Mouse (Mus musculus) thymus, adult 18-20 months (tissue): Measurements from ENCODE around the gene Itch.
"Not testable (repeated sequence)": the region's sequence is repeated elsewhere in the genome, so short reads cannot be mapped to it uniquely, and the experiment has no call there.

ENCODE experiments used
- DNase-seq, 2 experiments: peaks; one replicate each; pipeline ENCODE4 v3.0.0; 2022; ENCODE audit warnings: mixed read lengths in 2 of 2

Gene Itch

DNA sequence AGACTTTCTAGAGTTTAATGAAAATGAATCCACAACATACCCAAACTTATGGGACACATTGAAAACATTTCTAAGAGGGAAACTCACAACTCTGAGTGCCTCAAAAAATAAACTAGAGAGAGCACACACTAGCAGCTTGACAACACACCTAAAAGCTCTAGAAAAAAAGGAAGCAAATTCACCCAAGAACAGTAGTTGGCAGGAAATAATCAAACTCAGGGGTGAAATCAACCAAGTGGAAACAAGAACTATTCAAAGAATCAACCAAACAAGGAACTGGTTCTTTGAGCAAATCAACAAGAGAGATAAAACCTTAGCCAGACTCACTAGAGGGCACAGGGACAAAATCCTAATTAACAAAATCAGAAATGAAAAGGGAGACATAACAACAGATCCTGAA lies 16.0 kb downstream of the Itch start:
- DNase-seq, result not testable (repeated sequence)

DNA sequence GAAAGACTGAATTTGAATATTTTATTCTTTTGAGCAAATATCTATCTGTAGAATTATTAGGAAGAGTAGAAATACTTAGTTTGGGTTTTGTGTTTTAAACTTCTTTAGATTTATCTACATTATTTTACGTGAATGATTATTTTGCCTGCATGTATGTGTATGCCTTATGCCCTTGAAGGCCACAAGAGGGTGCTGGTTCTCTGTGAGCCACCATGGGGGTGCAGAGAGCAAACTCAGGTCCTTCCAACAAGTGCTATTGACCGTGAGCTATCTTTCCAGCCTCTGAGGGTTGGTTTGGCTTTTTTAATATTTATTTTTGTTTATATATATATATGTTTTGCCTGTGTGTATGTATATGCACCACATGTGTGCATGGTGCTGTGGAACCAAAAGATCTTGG lies 74.1 kb downstream of the Itch start:
- no peak for DNase-seq

DNA sequence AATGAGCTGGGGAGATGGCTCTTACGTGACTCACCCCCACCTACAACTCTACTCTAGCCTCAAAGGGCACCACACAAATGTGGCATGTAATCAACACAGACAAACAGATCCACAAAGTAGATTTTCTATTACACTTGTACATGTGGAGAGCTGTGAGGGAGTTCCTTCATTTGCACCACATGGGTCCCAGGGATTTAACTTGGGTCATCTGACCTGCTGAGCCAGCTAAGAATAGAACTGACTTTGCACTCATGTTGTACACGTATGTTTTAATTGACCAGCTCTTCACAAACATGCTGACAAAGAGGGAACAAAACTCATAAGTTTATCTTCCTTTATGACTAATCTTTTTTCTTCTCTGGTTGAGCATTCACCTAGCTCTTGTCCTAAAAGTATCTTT lies 89.8 kb downstream of the Itch start:
- no peak for DNase-seq

DNA sequence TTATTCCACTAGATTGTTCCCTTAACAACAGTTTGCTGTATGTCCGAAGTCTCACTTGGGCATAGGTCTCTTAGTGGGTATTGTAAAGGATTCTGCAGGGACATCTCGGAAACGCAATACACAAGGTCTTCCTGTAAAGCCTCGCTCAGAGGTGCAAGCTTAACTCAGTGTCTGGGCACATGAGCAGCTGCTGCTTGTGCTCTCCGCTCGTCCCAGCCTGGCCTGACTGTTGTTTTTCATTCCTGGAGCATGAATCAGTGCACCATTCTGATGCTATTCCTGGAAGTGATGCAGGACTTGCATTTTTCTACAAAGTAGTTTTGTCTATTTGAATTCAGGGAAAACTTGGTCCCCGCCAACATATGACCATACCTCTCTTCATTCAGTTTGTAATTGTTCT lies 91.4 kb downstream of the Itch start:
- no peak for DNase-seq

- no peak for DNase-seq
These were observed 102.5 kb downstream of the Itch start for GRCm38 (mm10) chr2:155235746-155236361.

- peak; percentile 91 to 93 for DNase-seq
These were observed 103.2 kb downstream of the Itch start, which contains the start of gene Dynlrb1 for GRCm38 (mm10) chr2:155236362-155236992. TSS of gene Dynlrb1 (plus strand) at chr2:155236533.

DNA sequence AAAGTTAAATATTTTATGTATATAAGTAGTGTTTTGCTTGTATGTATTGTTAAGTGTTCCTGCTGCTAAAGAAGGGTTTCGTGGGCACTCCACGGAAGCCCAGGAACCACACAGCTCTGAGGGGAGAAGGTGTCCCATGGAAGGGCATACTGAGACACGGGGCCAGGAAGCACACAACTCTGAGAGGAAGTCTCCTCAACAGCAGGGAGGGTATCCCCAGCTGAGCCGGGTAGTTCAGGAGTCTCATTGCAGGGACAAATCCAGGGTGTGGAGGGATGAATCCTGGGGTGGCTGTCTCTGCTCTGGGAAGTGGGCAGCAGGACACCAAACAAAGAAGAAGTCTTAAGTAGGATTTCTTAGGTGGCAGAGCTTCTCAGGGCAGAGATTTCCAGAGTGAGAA lies 104.0 kb downstream of the Itch start:
- DNase-seq, result no peak

GRCm38 (mm10) chr2:155240915-155241314 lies 107.6 kb downstream of the Itch start:
- DNase-seq, result peak; percentile 19 to 24

DNA sequence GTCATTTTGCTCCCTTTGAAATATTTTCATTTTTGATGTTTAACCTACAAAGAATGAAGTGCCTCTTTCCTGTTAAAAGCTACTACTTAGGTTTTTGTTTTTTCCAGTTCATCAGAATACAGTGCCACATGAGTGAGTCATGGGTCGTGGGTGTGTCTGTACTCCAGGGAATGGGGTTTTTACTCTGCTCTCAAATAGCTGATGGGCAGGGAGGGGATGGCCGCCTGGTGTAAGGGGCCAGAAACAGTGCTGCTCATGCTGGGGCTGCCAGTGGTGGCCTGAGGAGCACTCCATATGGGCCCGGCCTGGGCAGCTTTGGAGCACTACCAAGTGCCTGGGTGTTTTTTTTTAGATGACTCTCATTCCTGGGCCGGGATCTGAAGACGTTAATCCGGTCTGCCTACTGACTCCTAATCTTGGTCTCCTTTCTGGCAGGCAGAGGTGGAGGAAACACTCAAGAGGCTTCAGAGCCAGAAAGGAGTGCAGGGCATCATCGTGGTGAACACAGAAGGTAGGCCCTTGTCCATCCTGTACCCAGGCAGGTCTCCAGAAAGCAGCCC lies 109.1 kb downstream of the Itch start:
- no peak for DNase-seq

GRCm38 (mm10) chr2:155246231-155246630 lies 112.9 kb downstream of the Itch start:
- no peak for DNase-seq

DNA sequence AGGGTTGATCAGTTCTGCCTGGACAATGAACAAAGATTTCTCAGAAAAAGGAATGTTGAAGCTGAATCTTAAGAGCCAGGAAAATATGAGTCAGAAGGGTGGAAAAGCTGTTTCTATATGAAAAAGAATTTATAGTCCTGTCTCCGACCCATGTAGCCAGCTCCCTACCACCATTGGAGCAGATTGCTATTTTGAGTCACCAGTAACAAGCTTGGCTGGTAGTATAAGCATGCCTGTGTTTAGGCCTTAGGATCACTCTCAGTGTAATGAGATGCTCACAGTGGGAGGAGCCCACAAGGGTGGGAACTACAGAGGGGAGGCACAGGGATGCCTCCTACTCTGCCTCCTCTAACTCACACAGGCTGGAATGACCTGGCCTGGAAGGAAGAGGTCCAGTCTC lies 114.9 kb downstream of the Itch start:
- DNase-seq, result no peak

- DNase-seq, result no peak
These were observed 115.4 kb downstream of the Itch start for GRCm38 (mm10) chr2:155248718-155249117.

DNA sequence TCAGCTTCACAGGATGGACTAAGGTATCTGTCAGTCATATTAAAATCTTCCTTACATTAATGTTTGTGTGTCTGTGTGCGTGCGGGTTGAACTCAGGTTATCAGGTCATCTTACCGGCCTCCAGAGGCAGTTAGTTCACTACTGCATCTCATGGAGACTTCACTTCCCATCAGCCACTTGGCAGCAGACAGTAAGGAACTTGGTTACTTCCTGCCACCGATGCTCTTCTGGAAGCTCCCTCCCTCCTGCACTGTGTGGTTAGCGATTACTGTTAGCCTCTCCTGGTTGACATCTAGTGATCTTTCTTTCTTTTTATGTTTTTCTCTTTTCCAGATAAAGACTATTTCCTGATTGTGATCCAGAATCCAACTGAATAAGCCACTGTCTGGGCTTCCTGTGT lies 116.3 kb downstream of the Itch start:
- DNase-seq, result no peak

GRCm38 (mm10) chr2:155265526-155265925 lies 132.2 kb downstream of the Itch start:
- no peak for DNase-seq

GRCm38 (mm10) chr2:155266896-155267295 lies 133.6 kb downstream of the Itch start:
- no peak for DNase-seq

DNA sequence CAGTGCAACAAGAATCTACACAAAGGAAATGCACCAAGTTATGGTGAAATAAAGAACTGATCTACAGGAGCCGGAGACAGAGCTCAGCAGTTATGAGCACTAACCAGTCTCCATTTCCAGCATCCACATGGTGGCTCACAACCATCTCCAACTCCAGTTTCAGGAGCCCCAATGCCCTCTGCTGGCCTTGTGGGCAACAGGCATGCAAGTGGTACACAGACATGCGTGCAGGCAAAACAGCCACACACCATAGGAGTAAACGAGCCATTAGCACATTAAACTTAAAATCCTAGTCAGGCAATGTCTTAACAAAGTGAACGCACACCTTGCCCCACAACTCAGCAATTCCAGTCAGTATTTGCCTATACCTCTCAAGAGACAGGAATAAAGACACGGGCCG lies 138.6 kb downstream of the Itch start:
- no peak for DNase-seq

DNA sequence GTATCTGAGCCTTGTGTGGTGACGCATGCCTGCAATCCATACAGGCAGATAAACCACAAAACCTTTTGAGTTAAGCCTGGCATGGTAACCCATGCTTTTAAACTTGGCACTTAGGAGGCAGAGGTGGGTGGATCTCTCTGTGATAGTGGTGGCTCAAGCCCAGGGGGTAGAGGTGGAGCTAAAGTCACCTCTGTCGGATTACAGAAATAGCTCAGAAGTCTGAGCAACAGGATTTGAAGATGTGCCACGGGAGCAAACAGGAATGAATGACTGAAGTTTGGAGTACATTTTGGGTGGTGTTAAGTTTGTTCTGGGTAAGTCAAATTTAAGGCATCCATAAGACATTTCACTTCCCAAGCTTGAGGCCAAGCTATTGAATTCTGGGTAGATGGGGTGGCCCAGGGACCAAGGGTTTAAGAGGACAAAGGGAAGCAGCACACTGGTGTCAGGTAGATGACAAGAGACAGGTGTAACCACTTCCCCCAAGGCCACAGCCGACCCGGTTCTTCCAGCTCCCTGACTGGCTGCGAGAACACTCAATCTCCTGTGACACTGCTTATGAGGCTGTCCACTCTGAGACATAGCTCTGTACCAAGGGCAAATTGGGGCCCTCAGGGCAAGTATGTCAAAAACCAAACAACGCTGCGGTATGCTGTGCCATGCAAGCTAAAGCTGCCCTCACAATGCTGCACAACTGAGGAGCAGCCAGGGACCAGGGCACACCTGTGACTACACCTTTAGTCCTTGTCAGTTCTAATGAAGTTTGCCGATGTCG lies 139.3 kb downstream of the Itch start:
- DNase-seq, result no peak

GRCm38 (mm10) chr2:155273603-155274002 lies 140.3 kb downstream of the Itch start:
- DNase-seq, result no peak

GRCm38 (mm10) chr2:155276195-155276594 lies 142.9 kb downstream of the Itch start, which contains the start of gene Map1lc3a:
TSS of gene Map1lc3a (plus strand) at chr2:155276297.
- DNase-seq, result peak; percentile 89 to 91
